Mouse (Mus musculus): ENCODE data around the gene Prodh2. TPM values are rescaled to one million over a fixed set of nuclear protein-coding genes. Genes with fewer than 3 reads are reported as not detected.

Gene Prodh2
- polyA plus RNA-seq, 2 experiments = 33.8 to 47.9 TPM

- under 1% methylated on average over 10 of the region's 10 CpGs for WGBS (ENCODE audit: insufficient replicate concordance)
- H3K27me3 ChIP-seq (ENCODE audit: control insufficient read depth, insufficient read depth, low read length) = no peaks in the 10 kb centered on the region
- H3K27ac ChIP-seq = peak overlapping the region; percentile 89
- H3K4me2 ChIP-seq (ENCODE audit: low read depth) = peak overlapping the region; percentile 99
- peak overlapping the region; percentile 78 to 83 for H3K4me3 ChIP-seq (ENCODE audit: insufficient read depth in 1 of 2, low read depth in 2 of 2, low read length in 2 of 2)
- TF ChIP-seq EP300 (IDR thresholded peaks at IDR 0.05; ENCODE audit: low read depth) (no peak), CTCF (IDR thresholded peaks at IDR 0.05; ENCODE audit: low read depth) (peak; percentile 73)
- no peaks in the 10 kb centered on the region for H3K9me3 ChIP-seq (ENCODE audit: control insufficient read depth, low read length)
- peaks cover 6 to 7% of the 10 kb centered on the region in 2 experiments for H3K4me1 ChIP-seq (replicated peaks; ENCODE audit: control insufficient read depth in 2 of 2, insufficient read depth in 2 of 2, low read length in 1 of 2)
- DNase-seq (ENCODE audit: low read depth in 3 of 3, low spot score in 3 of 3) = peak in 1 of 3 experiments; percentile 54
- H3K9ac ChIP-seq (replicated peaks) = peak overlapping the region; percentile 83
- H3K36me3 ChIP-seq (replicated peaks; ENCODE audit: control insufficient read depth, insufficient read depth, low read depth) = peaks cover 12% of the 10 kb centered on the region
- peak; percentile 50 for ATAC-seq (ENCODE audit: insufficient read depth)
Measured at GRCm38 (mm10) chr7:30551445-30552101, 58.2 kb downstream of the Prodh2 start.

- Histone ChIP-seq H3K9ac (replicated peaks) (peak within 1 kb of the TSS; percentile 96), H3K36me3 (replicated peaks; ENCODE audit: control insufficient read depth, insufficient read depth, low read depth) (peaks cover 19% of the 10 kb centered on the region), H3K9me3 (ENCODE audit: control insufficient read depth, low read length) (no peaks in the 10 kb centered on the region), H3K27me3 (ENCODE audit: control insufficient read depth, insufficient read depth, low read length) (no peaks in the 10 kb centered on the region), H3K4me3 (ENCODE audit: insufficient read depth in 1 of 2, low read depth in 2 of 2, low read length in 2 of 2) (peak within 1 kb of the TSS; percentile 83 to 90), H3K4me2 (ENCODE audit: low read depth) (peak within 1 kb of the TSS; percentile 99), H3K27ac (peak within 1 kb of the TSS; percentile 95), H3K4me1 (replicated peaks; ENCODE audit: control insufficient read depth in 2 of 2, insufficient read depth in 2 of 2, low read length in 1 of 2) (peaks cover 6 to 7% of the 10 kb centered on the region in 2 experiments)
- WGBS (ENCODE audit: insufficient replicate concordance) = under 1% methylated on average over 44 of the region's 44 CpGs
- DNase-seq (ENCODE audit: low read depth in 3 of 3, low spot score in 3 of 3) = peak; percentile 98 to 99 (median 99)
- TF ChIP-seq CTCF (IDR thresholded peaks at IDR 0.05; ENCODE audit: low read depth) (peak; percentile 24), EP300 (IDR thresholded peaks at IDR 0.05; ENCODE audit: low read depth) (no peak)
- ATAC-seq (ENCODE audit: insufficient read depth) = peak; percentile 89
Measured at GRCm38 (mm10) chr7:30552102-30553020, 58.9 kb downstream of the Prodh2 start, which contains the start of the genes Hspb6 and Proser3. Gene Hspb6 (plus strand): TSS chr7:30552178. Gene Proser3 (minus strand): TSS chr7:30552299.

GRCm38 (mm10) chr7:30553021-30553589, 59.7 kb downstream of the Prodh2 start:
- H3K4me1 ChIP-seq (replicated peaks; ENCODE audit: control insufficient read depth in 2 of 2, insufficient read depth in 2 of 2, low read length in 1 of 2) = peaks cover 7% of the 10 kb centered on the region in 2 experiments
- H3K4me2 ChIP-seq (ENCODE audit: low read depth) = peak overlapping the region; percentile 99
- no peak for DNase-seq (ENCODE audit: low read depth in 3 of 3, low spot score in 3 of 3)
- peaks cover 19% of the 10 kb centered on the region for H3K36me3 ChIP-seq (replicated peaks; ENCODE audit: control insufficient read depth, insufficient read depth, low read depth)
- H3K9me3 ChIP-seq (ENCODE audit: control insufficient read depth, low read length) = no peaks in the 10 kb centered on the region
- no peaks in the 10 kb centered on the region for H3K27me3 ChIP-seq (ENCODE audit: control insufficient read depth, insufficient read depth, low read length)
- peak overlapping the region; percentile 95 for H3K27ac ChIP-seq
- TF ChIP-seq EP300 (IDR thresholded peaks at IDR 0.05; ENCODE audit: low read depth) (no peak), CTCF (IDR thresholded peaks at IDR 0.05; ENCODE audit: low read depth) (no peak)
- no peak for ATAC-seq (ENCODE audit: insufficient read depth)
- H3K4me3 ChIP-seq (ENCODE audit: insufficient read depth in 1 of 2, low read depth in 2 of 2, low read length in 2 of 2) = peak overlapping the region; percentile 83 to 90
- WGBS (ENCODE audit: insufficient replicate concordance) = 4% methylated on average over 23 of the region's 23 CpGs
- peak overlapping the region; percentile 96 for H3K9ac ChIP-seq (replicated peaks)

GRCm38 (mm10) chr7:30553810-30554584, 60.6 kb downstream of the Prodh2 start:
- Histone ChIP-seq H3K4me1 (replicated peaks; ENCODE audit: control insufficient read depth in 2 of 2, insufficient read depth in 2 of 2, low read length in 1 of 2) (peaks cover 14% of the 10 kb centered on the region in 2 experiments), H3K27me3 (ENCODE audit: control insufficient read depth, insufficient read depth, low read length) (no peaks in the 10 kb centered on the region), H3K9ac (replicated peaks) (peak overlapping the region; percentile 96), H3K4me3 (ENCODE audit: insufficient read depth in 1 of 2, low read depth in 2 of 2, low read length in 2 of 2) (peak overlapping the region in 1 of 2 experiments; percentile 83; a peak in 3 of 4 replicates), H3K4me2 (ENCODE audit: low read depth) (peak overlapping the region; percentile 99), H3K27ac (no peak overlapping the region), H3K36me3 (replicated peaks; ENCODE audit: control insufficient read depth, insufficient read depth, low read depth) (peaks cover 19% of the 10 kb centered on the region), H3K9me3 (ENCODE audit: control insufficient read depth, low read length) (no peaks in the 10 kb centered on the region)
- no peak for DNase-seq (ENCODE audit: low read depth in 3 of 3, low spot score in 3 of 3)
- 81% methylated on average over 22 of the region's 22 CpGs for WGBS (ENCODE audit: insufficient replicate concordance)
- TF ChIP-seq EP300 (IDR thresholded peaks at IDR 0.05; ENCODE audit: low read depth) (no peak), CTCF (IDR thresholded peaks at IDR 0.05; ENCODE audit: low read depth) (no peak)
- ATAC-seq (ENCODE audit: insufficient read depth) = no peak
